Mouse (Mus musculus) small intestine, adult 2 months (tissue): Measurements from ENCODE around the gene E130311K13Rik.

Experiments
- CTCF ChIP-seq: fragments of 200-500 bp; IDR thresholded peaks from 2 replicates; pipeline ENCODE4 v1.5.1; 2012; ENCODE audit warnings: low read depth, mild to moderate bottlenecking, control low read depth, inconsistent platforms, low read length, moderate library complexity, mixed read lengths; ENCODE audit not compliant: insufficient replicate concordance, insufficient read length; ENCODE audit errors: extremely low read depth
- POLR2A ChIP-seq: fragments of 200-500 bp; IDR thresholded peaks from 2 replicates; pipeline ENCODE4 v1.6.1; 2012; ENCODE audit warnings: low read depth, mild to moderate bottlenecking, control low read depth, inconsistent platforms, low read length, moderate library complexity

DNA sequence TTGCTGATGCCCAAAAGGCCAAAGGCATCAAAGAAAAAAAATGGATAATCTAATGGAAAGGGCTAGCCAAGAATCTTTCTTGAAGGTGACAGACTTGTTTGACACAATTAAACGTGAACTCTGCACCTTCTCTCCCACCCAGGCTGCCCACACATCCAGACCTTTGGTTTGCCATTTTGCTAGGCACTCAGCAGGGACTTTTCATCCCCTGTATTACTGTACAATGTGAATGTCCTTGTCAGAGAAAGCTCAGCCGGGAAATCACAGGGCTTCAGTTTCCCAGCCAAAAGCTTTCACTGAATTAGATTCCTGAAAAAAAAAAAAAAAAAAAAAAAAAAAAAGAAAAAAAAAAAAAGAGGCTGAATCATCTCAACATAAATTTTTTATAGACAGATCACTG lies 64.2 kb downstream of the E130311K13Rik start:
- TF ChIP-seq CTCF: no peak
- no peak for TF ChIP-seq POLR2A
